Mouse (Mus musculus): ENCODE data around the gene Kcnn1. TPM values are rescaled to one million over a fixed set of nuclear protein-coding genes. Genes with fewer than 3 reads are reported as not detected.
"Not testable (repeated sequence)": the region's sequence is repeated elsewhere in the genome, so short reads cannot be mapped to it uniquely, and the experiment has no call there.

Gene Kcnn1
- polyA plus RNA-seq, 1 experiment from 2014 or later, result 14.3 TPM

DNA sequence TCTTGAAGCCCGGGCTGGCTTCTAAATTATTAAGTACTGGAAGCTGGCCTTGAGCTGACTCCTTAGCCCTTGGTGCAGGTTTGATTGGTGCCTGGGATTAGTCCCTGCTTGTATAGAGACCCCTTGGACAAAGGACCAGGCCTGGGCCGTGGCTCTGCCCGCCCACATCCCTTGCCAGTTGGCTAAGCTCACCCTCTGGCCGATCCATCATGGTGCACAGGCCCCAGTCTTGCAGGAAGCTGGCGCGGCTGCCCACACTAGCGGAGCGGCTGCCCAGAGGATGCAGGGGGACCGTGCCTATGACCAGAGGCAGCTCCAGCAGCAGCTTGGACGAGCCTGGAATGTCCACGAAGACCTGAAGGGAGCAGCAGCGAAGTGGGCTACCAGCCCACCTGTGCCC, 26.4 kb downstream of the Kcnn1 start:
- ATAC-seq (replicated peaks), result no peak
- Histone ChIP-seq H3K4me2 (replicated peaks) (no peak overlapping the region), H3K27ac (replicated peaks) (no peak overlapping the region), H3K4me3 (no peak overlapping the region), H3K36me3 (no peaks in the 10 kb centered on the region), H3K27me3 (no peaks in the 10 kb centered on the region), H3K9ac (replicated peaks) (no peak overlapping the region), H3K4me1 (peaks cover 18% of the 10 kb centered on the region), H3K9me3 (no peaks in the 10 kb centered on the region)
- WGBS, result 87% methylated on average over 12 of the region's 12 CpGs

DNA sequence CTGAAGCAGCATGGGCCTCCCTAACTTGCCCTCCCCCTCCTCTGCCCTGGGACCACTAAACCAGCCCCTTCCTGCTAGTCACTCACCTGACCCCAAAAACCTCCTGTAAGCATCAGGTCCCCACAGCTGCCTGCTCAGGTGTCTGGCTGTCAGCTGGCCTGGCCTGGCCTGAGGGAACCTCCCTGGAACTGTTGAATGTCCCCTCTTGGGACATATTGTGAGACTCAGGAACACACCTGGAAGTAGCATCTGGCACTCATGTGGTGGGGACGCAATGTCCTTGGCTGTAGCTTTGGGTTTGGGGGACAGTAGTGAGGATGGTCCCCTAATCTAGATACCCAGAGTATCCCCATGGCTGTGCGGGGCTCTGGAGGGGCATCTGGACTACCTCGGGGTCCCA, 29.0 kb downstream of the Kcnn1 start:
- H3K4me2 ChIP-seq (replicated peaks), result no peak overlapping the region
- WGBS, result 95% methylated on average over 3 of the region's 3 CpGs
- H3K4me1 ChIP-seq, result peaks cover 7% of the 10 kb centered on the region
- H3K4me3 ChIP-seq, result no peak overlapping the region
- no peaks in the 10 kb centered on the region for H3K36me3 ChIP-seq
- no peaks in the 10 kb centered on the region for H3K9me3 ChIP-seq
- H3K9ac ChIP-seq (replicated peaks), result no peak overlapping the region
- H3K27ac ChIP-seq (replicated peaks), result no peak overlapping the region
- ATAC-seq (replicated peaks), result no peak
- H3K27me3 ChIP-seq, result no peaks in the 10 kb centered on the region

DNA sequence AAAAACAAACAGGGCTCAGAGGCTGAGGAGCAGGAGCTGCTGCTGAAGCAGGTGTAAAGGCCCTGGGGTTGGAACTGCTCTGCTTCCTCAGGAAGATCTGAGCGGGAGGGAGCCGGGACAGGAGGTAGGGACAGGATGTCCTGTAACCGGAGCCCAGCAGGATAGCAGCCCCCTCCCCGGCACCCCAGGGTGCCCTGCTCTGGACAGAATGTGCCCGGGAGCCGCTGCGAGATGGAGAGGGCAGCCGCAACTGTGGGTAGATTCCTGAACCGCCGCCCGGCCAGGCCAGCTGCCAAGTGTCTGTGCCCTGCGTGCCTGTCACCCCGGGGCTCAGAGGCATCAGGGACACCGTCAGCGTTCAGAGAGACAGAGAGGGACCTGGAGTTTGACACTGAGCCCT, 29.5 kb downstream of the Kcnn1 start:
- no peak overlapping the region for H3K9ac ChIP-seq (replicated peaks)

DNA sequence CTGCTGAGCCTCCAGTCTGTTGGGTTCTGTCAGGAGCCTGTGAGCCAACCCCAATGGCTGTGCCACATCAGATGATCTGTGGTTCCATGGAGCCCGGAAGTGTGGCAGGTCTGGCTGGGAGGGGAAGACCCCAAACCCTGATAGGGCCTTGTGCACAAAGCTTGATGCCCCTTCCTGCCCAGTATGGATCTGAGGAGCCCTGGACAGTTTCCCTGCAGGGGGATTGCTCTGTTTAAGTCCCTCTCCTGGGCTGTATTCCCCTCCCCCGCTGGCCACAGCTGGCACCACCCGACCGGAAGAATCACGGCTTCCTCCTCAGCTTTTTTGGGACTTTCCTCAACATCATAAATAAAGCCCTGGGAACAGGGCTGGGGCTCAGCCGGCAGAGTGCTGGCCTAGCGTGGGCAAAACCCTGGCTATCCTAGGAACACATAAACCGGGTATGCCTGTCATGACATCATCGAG, 30.0 kb downstream of the Kcnn1 start:
- no peak overlapping the region for H3K27ac ChIP-seq (replicated peaks)
- H3K36me3 ChIP-seq, result no peaks in the 10 kb centered on the region
- no peaks in the 10 kb centered on the region for H3K4me1 ChIP-seq
- no peaks in the 10 kb centered on the region for H3K9me3 ChIP-seq
- no peak overlapping the region for H3K9ac ChIP-seq (replicated peaks)
- ATAC-seq (replicated peaks), result no peak; the same call in 1 of the 2 replicates
- H3K4me2 ChIP-seq (replicated peaks), result no peak overlapping the region
- no peak overlapping the region for H3K4me3 ChIP-seq
- no peaks in the 10 kb centered on the region for H3K27me3 ChIP-seq
- 58% methylated on average over 9 of the region's 9 CpGs for WGBS

More for the DNA sequence above, 29.5 kb downstream of the Kcnn1 start:
- Histone ChIP-seq H3K4me1 (peaks cover 3% of the 10 kb centered on the region), H3K27me3 (no peaks in the 10 kb centered on the region), H3K9me3 (no peaks in the 10 kb centered on the region), H3K36me3 (no peaks in the 10 kb centered on the region), H3K4me3 (no peak overlapping the region), H3K4me2 (replicated peaks) (no peak overlapping the region), H3K27ac (replicated peaks) (no peak overlapping the region)
- ATAC-seq (replicated peaks), result no peak
- 44% methylated on average over 15 of the region's 15 CpGs for WGBS

DNA sequence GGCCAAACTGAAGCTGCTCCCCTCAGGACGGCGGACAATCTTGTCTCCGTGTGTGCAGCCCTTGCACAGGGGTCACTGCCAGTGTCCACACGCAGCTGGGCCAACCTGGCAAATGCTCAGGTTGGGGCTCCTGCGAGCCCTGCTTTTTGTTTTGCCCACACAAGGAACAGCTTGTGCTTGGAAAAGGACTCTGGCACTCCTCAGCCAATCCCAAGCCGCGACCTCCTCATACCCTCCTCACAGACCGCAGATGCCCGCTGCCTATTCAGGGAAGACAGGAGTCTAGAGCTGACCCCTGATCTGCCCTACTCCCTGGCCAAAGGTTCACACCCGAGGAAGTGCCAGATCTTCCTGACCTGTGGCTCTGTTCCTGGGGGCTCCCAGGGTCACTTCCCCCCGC, 30.7 kb downstream of the Kcnn1 start:
- Histone ChIP-seq H3K4me3 (no peak overlapping the region), H3K9ac (replicated peaks) (no peak overlapping the region), H3K4me1 (no peaks in the 10 kb centered on the region), H3K27ac (replicated peaks) (no peak overlapping the region), H3K36me3 (no peaks in the 10 kb centered on the region), H3K4me2 (replicated peaks) (no peak overlapping the region), H3K9me3 (no peaks in the 10 kb centered on the region), H3K27me3 (no peaks in the 10 kb centered on the region)
- ATAC-seq (replicated peaks), result no peak
- 61% methylated on average over 11 of the region's 11 CpGs for WGBS

DNA sequence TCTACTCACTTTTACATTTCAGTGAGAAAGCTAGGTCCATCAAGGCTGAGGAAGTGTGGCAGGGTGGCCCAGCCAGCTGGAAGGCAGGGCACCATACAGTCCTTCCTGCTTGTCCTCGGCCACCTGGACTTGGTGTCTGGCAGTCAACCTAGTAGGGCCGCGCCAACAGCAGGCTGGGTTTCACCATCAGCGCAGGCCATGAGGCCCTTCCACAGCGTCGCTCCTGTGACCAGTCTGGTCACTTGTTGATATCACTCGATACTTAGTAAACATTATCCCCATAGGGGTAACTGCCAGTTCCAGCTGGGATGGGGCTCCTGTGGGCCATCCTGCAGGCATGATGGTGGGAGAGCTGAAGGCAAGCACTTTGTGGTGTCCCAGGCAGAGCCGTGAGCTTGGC, 31.5 kb downstream of the Kcnn1 start:
- no peaks in the 10 kb centered on the region for H3K4me1 ChIP-seq
- WGBS, result 83% methylated on average over 8 of the region's 8 CpGs
- H3K27ac ChIP-seq (replicated peaks), result no peak overlapping the region
- H3K9me3 ChIP-seq, result no peaks in the 10 kb centered on the region
- no peaks in the 10 kb centered on the region for H3K36me3 ChIP-seq
- H3K27me3 ChIP-seq, result no peaks in the 10 kb centered on the region
- H3K4me2 ChIP-seq (replicated peaks), result no peak overlapping the region
- no peak overlapping the region for H3K9ac ChIP-seq (replicated peaks)
- no peak overlapping the region for H3K4me3 ChIP-seq
- ATAC-seq (replicated peaks), result no peak

DNA sequence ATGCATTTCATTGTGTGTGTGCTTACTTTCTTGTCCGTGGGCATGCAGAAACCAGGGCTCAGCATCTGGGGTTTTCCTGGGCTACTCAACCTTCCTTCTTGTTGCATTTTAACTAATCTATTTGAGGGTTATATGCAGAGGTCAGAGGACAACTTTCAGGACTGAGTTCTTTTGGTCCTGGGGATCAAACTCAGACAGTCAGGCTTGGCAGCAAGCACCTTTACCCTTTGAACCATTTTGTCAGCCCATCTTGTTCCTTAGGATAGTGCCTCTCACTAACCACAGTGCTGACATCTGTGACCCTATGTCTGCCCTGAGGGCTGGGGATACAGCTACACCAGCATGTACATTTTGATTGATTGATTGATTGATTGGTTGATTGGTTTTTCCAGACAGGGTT, 35.3 kb downstream of the Kcnn1 start:
- Histone ChIP-seq H3K27me3 (no peaks in the 10 kb centered on the region), H3K4me3 (no peak overlapping the region), H3K36me3 (no peaks in the 10 kb centered on the region), H3K9ac (replicated peaks) (no peak overlapping the region), H3K27ac (replicated peaks) (no peak overlapping the region), H3K9me3 (no peaks in the 10 kb centered on the region), H3K4me1 (no peaks in the 10 kb centered on the region), H3K4me2 (replicated peaks) (no peak overlapping the region)
- WGBS, result 88% methylated on average over 1 of the region's 1 CpGs
- ATAC-seq (replicated peaks), result no peak

DNA sequence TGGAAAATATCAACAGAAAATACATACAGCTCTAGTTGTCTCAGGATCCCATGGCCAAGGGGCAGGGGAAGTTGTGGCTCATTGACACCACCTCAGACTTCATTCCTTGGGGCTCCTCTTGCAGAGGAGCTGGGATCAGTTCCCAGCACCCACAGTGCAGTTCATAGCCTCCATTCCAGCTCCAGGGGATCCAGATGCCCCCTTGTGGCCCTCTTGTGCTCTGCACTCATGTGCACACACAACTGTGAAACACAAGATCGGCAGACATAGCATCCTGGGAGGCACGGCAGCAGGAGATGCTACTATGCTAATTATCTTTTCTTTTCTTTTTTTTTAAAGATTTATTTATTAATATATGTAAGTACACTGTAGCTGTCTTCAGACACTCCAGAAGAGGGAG, 36.0 kb downstream of the Kcnn1 start:
- no peaks in the 10 kb centered on the region for H3K9me3 ChIP-seq
- no peaks in the 10 kb centered on the region for H3K27me3 ChIP-seq
- no peak overlapping the region for H3K4me3 ChIP-seq
- no peaks in the 10 kb centered on the region for H3K4me1 ChIP-seq
- H3K27ac ChIP-seq (replicated peaks), result no peak overlapping the region
- no peak overlapping the region for H3K4me2 ChIP-seq (replicated peaks)
- WGBS, result 93% methylated on average over 2 of the region's 2 CpGs
- no peak overlapping the region for H3K9ac ChIP-seq (replicated peaks)
- no peaks in the 10 kb centered on the region for H3K36me3 ChIP-seq
- no peak for ATAC-seq (replicated peaks)

DNA sequence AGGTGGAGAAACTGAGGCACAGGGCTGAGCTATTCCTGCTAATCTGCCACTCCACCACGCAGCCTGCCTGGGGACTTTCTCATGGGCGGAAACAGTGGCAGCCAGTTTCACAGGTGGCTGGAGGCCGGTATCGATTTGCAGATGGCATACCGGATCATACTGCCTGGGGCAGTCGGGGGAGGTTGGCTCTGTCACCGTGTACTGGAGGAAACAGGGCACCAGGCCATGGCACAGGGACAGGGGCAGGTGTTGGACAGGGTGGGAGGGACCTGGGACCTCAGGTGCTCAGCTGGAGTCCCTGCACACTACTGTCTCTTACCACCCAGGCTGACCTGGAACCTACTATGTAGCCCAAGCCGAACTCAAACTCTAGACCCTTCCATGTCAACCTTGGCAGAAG, 37.2 kb downstream of the Kcnn1 start:
- no peaks in the 10 kb centered on the region for H3K4me1 ChIP-seq
- 80% methylated on average over 8 of the region's 8 CpGs for WGBS
- no peaks in the 10 kb centered on the region for H3K9me3 ChIP-seq
- ATAC-seq (replicated peaks), result no peak
- no peaks in the 10 kb centered on the region for H3K27me3 ChIP-seq
- no peak overlapping the region for H3K4me3 ChIP-seq
- no peak overlapping the region for H3K4me2 ChIP-seq (replicated peaks)
- H3K36me3 ChIP-seq, result no peaks in the 10 kb centered on the region
- no peak overlapping the region for H3K27ac ChIP-seq (replicated peaks)
- H3K9ac ChIP-seq (replicated peaks), result no peak overlapping the region

DNA sequence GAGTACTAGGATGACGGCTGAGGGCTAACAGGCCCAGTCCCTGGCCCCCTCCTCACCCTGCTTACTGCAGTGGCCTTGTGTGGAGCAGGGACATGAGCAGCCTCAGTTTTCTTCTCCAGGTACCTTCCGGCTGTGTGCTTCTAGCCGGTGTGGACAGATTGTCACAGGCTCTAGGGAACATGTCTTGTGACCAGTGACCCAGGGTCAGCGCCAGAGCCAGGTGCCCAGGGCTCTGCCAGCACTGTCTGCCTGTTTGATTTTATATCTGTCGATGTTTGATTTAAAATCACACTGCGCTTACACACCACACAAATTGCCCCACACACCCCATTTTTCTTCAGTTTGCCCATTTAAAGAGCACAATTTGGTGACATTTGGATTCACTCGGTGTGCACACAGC, 39.3 kb downstream of the Kcnn1 start:
- Histone ChIP-seq H3K4me2 (replicated peaks) (no peak overlapping the region), H3K4me3 (no peak overlapping the region), H3K9ac (replicated peaks) (no peak overlapping the region), H3K27me3 (0 out of 2 replicates have a peak, but pooled peaks cover 2% of the 10 kb centered on the region), H3K4me1 (no peaks in the 10 kb centered on the region), H3K27ac (replicated peaks) (no peak overlapping the region), H3K36me3 (no peaks in the 10 kb centered on the region), H3K9me3 (no peaks in the 10 kb centered on the region)
- 90% methylated on average over 7 of the region's 7 CpGs for WGBS
- no peak for ATAC-seq (replicated peaks)

DNA sequence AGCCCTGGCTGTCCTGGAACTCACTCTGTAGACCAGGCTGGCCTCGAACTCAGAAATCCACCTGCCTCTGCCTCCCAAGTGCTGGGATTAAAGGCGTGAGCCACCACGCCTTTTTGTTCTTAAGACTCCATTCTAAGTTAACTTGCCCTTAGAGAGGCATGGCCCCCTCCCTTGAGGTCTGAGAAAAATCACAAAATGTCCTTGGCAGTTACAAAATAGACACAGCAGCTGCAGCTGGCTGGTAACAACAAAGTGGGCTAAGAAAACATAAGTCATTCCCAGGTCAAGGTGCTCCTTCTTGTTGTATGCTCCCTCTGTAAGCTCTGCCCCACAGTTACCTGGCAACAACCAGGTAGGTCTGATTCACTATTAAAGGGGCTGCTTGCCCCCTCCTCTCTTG, 40.5 kb downstream of the Kcnn1 start:
- not testable (repeated sequence) for H3K4me2 ChIP-seq (replicated peaks); H3K9me3 ChIP-seq; H3K27me3 ChIP-seq; H3K4me3 ChIP-seq; ATAC-seq (replicated peaks); H3K9ac ChIP-seq (replicated peaks); H3K36me3 ChIP-seq; H3K27ac ChIP-seq (replicated peaks); H3K4me1 ChIP-seq
- WGBS, result 87% methylated on average over 3 of the region's 3 CpGs

DNA sequence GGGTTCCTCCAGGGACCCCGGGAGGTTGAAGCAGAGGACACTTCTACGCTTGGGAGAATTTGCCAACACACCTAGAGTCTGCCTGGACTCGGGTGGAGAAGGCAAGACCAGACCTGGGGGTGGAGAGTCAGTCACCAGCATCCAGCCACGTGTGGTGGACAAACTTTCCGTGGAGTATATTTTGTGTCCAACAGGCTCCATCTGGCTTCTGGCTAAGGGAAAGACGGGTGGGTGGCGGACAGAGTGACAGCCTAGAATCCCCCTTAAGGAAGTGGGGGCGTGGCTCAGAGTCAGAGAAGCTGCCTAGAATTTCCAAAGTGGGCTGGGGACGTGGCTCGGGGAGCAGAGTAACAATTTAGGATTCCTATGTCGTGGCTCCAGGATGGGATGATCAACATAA, 41.1 kb downstream of the Kcnn1 start:
- Histone ChIP-seq H3K27ac (replicated peaks) (no peak overlapping the region), H3K9me3 (no peaks in the 10 kb centered on the region), H3K4me2 (replicated peaks) (no peak overlapping the region), H3K4me3 (no peak overlapping the region), H3K4me1 (peaks cover under 1% of the 10 kb centered on the region; the same call in 1 of the 2 replicates), H3K9ac (replicated peaks) (no peak overlapping the region), H3K36me3 (no peaks in the 10 kb centered on the region), H3K27me3 (0 out of 2 replicates have a peak, but pooled peaks cover 2% of the 10 kb centered on the region)
- 47% methylated on average over 11 of the region's 11 CpGs for WGBS
- ATAC-seq (replicated peaks), result no peak

DNA sequence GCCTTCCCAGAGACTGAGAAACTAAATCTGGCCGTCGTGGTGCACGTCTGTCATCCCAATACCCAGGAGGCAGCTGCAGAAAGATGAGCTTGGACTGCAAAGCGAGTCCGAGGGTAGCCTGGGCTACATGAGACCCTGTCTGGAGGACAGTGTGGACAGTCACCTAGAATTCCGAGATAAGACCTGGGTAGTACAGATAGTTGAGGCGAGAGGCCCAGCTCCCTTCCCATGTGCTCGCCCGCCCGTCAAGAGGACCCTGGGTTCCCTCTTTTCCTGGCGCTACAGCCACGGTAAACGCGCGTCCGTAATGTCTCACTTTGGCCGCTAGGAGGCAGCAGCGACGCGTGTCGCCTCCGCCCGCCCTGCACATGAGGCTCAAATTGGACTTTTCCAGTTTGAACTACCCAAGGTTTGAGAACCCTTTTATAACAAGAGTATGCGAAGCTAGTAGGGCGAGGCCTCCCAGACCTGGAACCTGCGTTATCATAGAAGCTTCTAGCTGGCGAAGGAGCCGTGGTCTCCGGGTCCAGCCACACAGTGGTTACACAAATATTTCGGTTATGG, 41.6 kb downstream of the Kcnn1 start:
- 0 out of 2 replicates have a peak, but pooled peaks cover 2% of the 10 kb centered on the region for H3K27me3 ChIP-seq
- ATAC-seq (replicated peaks), result peak; percentile 32; the same call in 1 of the 2 replicates

More for the DNA sequence above, 41.6 kb downstream of the Kcnn1 start:
- Histone ChIP-seq H3K4me3 (no peak overlapping the region), H3K27ac (replicated peaks) (no peak overlapping the region), H3K9me3 (no peaks in the 10 kb centered on the region), H3K9ac (replicated peaks) (no peak overlapping the region), H3K4me2 (replicated peaks) (no peak overlapping the region), H3K36me3 (no peaks in the 10 kb centered on the region), H3K4me1 (peaks cover 4% of the 10 kb centered on the region; the same call in 1 of the 2 replicates)
- 17% methylated on average over 30 of the region's 30 CpGs for WGBS

Measured in forebrain, embryonic 15.5 days (tissue).